Mouse (Mus musculus) common myeloid progenitor, adult 5-6 weeks (primary cell): ENCODE measurements at regions not wholly inside any gene's neighbourhood (a gene's known extent, or its start where the extent isn't known, plus 50 kb on each side); places are given as distances from the start of the nearest gene placed in this dataset.

ENCODE experiments used
- ATAC-seq: replicated peaks from 2 replicates; pipeline ENCODE4 v1.8.0; 2016; ENCODE audit warnings: low read depth, mild to moderate bottlenecking, moderate TSS enrichment, inconsistent platforms; ENCODE audit not compliant: poor library complexity, severe bottlenecking

- ATAC-seq = no peak
These were observed 441.9 kb upstream of the Gm6657 start for GRCm38 (mm10) chr12:77752181-77752580.

DNA sequence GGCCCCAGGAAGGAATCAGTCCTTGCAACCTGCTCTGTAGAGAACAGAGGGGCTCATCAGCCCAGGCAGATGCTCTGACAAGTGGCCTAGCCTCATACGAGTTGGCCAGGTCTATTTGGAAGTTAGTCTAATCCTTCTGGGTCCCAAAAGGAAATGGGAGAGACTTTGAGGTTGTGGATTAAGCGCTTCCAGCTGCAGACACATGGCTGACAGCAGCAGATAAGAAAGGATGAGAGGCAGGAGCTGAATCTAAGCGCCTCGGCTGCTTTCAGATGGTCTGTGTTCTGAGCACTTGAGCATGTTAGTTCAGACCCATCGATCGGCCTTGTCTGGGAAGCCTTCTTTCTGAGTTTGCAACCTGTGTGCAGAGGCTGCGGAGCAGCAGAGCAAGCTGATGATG lies 438.0 kb upstream of the Gm6657 start:
- no peak for ATAC-seq

- no peak for ATAC-seq
These were observed 433.1 kb upstream of the Gm6657 start for GRCm38 (mm10) chr12:77760976-77761375.

DNA sequence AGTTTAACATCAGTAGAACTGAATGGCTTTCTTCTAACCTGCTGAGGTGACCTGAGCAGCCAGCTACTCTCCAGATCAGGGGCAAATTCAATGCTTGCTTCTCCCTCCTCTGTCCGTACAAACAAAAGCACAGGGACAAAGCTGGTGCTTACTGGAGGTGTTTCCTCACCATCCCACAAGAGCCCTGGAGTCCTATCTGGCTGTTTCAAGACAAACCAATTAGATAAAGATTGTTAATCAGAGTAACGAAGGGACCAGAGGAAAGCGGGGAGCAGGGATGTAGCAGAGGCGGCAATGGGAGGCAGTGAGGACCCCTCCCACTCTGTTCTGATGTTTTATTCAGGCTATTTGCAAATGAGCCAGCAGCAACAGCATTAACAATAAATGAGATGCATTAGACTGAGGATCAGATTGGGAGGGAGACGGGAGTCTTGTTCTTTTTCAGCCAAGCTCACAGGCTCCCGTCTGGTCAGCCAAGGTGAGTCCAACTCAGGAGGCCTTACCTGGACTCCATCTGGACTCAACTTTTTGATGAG lies 418.0 kb upstream of the Gm6657 start:
- ATAC-seq = no peak

DNA sequence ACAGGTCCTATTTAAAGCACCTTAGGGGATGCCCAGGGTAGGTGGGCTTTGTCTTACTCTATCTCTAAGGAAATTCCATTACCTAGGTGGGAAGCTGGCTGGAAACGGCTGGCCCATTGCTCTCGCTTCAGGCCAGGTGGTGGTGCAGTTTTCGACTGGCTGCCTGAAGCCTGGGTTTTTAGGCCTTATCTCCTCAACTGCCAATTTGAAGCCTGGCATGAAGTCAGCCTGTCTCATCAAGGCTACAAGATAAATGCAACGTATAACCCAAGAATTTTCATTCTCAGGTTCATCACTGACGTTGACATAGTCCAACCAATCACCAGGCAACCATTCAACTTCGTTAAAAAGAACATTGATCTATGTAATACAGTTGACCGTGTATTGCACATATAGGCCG lies 417.3 kb upstream of the Gm6657 start:
- ATAC-seq = no peak

DNA sequence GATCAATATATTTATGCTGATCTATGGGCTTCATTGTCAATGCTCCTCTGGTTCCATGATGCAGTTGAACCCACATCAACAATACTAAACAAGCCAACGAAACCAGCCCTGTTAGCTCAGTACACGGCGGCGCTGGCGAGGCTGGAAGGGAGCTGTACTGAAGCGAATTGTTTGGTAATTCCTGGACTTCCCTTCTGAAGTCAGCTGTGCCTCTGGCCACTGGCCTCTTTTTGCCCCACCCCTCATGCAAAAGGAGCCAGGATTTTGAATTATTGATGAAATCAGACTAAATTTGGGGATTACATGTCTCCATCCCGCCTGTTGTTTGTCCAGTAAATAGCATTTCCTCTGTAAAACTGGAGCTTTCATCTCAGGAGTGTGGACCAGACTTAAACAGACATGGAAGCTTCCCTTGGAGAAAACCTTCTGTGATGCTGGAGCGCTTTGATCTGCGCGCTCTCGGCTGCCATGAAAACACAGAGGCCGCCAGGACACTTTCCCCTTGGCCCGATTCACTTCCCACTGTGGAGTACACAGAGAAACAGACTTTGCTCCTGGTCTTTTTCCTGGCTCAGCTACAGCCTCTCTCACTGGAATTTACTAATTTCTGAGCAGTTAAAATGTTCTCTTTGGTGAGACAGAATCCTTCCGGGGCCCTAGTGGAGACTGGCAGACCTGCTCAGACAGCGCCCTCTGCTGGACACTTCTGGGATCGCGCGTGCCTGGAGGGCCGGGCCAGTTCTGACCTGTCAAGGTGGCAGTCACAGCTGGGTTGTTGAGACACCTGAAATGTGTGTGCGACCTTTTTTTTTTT lies 412.9 kb upstream of the Gm6657 start:
- peak; percentile 92 for ATAC-seq

GRCm38 (mm10) chr12:77783909-77784308 lies 410.1 kb upstream of the Gm6657 start:
- no peak for ATAC-seq

GRCm38 (mm10) chr12:77785647-77786046 lies 408.4 kb upstream of the Gm6657 start:
- no peak for ATAC-seq

DNA sequence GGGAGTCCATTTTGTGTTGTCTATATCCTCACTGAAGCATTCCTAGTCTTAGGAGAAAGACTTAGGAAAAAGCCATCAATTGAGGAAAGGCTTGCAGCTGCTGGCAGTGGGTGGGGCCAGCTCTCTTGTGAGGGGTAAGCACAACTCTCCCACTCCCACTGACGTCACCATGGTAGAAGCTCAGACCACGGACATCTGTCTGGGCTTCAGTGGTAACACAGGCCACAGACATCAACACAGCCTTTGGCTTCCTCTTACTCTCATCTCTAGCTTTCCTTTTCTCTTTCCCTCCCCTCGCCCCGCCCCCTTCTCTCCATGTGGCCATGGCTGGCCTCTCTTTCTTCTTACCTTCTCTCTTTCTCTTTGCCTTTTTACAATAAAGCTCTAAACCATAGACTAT lies 407.4 kb upstream of the Gm6657 start:
- peak; percentile 57 for ATAC-seq

DNA sequence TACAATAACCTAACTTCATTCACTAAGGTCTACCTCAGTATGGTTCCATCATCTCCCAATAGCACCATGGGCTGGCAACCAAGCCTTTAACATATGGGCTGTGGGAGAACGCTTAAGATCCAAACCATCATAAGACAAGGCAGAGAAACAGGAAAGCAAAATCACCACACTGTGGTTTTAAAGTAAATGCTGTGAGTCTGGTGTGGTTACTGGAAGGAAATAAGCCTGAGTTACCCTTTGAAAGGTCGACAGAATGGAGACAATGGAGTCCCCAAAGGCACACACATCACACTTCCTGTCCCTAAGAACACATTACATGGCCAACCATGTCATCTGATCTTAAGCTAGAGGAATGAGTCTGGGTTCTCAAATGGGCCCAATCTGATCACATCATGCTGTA lies 405.8 kb upstream of the Gm6657 start:
- peak; percentile 72 for ATAC-seq

DNA sequence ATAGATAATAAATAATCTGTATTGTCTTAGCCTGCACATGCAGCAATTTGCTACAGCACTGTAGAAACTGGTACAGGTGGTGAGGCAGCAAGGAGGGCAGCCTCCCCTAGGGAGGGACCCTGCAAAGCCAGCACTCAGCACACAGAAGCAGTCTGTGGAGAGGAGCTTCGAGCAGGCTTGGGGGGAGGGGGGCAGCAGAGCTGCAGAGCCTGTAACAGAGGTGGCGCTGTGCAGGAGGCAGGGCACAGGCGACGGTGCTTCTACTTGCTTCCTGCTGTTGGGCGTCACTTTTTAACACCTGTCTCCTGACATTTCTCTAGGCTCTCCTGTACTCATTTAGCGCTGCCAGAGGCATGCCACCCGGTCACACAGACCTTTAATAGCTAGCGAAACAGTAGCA lies 404.6 kb upstream of the Gm6657 start:
- ATAC-seq = no peak; the same call in 1 of the 2 replicates

DNA sequence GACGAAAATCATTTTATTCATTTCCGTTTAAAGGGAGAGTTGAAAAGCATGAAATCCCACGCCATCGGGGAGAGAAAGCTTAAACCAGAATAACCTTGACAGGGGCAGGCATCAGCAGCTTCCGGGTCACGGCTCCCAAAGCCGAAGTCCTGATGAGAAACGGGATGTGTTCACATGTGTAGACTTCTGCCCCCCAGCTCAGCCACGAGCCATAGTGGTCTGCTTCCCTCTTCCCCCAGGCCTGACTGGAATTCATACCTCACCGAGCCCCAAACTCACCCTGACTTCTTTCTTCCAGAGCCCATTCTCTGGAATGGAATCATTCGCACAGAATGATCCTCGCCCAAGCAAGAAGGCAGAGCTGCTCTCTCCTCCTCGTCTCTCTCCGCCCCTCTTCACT lies 404.2 kb upstream of the Gm6657 start:
- ATAC-seq = no peak

DNA sequence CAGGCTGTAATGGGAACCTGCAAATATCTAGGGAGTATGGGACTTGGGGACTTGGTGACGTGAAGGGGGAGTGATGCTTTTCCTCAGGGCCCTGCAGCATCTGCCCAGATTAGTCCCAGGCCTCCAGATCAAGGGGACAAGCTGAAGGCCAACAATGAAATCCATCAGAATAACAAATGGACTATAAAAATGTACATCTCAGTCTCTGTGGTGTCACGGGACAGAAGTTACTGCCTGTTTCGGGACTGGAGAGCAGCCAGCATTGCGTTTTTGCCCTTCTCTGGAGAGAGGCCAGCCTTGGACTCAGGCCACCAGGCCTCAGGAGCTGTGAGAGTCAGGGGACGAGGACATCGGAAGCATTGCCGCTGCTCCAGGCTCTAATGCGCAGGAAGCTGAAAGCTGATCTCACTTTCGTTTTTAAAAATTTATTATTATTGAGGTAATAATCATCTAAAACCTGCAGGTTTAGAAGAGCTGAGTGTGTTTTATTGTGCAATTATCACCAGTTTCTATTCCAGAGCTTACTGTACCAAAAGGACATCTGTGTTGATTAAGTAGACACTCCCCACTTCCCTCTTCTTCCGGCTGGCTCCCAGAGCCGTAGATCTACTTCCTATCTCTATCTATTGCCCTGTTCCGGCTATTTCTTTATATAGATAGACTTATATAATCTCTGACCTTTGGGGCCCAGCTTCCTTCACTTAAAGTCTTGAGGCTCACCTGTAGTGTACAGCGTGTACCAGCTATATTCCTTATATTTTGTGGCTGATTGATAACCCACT lies 403.0 kb upstream of the Gm6657 start:
- 0 out of 2 replicates have a peak, but pooled peaks have one; percentile 19 for ATAC-seq

DNA sequence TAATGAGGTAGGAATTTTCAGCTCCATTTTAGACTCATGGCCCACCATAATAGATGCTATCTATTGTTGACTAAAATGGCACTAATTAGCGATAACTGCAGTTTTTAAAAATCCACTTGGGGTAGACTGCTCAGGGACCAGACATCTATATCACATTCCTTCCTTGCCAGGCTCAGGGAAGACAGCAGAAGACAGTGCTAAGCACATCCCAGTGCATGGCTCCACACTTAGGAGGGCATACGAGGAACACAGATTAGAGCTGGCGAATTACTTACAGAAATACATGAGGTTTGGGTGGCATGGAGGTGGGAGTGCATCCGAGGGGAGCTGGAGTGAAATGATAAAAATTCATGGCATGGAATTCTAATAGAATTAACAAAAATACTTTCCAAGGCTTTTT lies 395.5 kb upstream of the Gm6657 start:
- no peak for ATAC-seq

GRCm38 (mm10) chr12:77799134-77799770 lies 394.8 kb upstream of the Gm6657 start:
- ATAC-seq = no peak

DNA sequence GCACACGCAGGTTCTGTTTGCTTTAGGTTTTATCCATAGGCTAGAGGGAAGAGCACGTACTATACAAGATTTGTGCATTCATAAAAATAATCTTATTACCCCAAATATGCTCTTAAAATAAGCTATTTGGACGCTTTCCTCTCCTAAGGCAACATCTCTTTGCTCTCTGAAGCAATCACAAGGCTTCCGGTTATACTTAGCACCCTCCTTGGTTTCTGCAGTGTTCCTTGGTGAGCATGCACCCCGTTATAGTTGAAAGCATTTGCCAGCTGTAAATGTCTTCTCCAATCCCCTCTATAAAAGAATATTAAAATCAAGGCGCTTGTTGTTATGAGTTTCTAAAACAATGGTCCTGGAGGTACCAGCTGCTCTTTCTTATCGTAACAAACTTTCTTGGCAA lies 386.4 kb upstream of the Gm6657 start:
- no peak for ATAC-seq

GRCm38 (mm10) chr12:77811276-77811675 lies 382.8 kb upstream of the Gm6657 start:
- ATAC-seq = peak; percentile 77; the same call in 1 of the 2 replicates

DNA sequence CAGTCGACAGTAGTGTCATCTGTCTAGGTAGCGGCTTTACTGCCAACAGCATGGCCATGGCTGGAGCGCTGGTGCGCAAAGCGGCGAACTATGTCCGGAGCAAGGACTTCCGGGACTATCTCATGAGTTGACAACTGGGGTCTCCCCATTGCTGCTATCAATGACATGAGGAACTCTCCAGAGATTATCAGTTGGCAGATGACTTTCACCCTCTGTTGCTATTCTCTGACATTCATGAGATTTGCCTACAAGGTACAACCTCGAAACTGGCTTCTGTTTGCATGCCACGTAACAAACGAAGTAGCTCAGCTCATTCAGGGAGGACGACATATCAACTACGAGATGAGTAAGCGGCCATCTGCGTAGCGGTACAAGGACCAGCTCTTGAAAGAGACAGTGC lies 374.6 kb upstream of the Gm6657 start:
- no peak for ATAC-seq

DNA sequence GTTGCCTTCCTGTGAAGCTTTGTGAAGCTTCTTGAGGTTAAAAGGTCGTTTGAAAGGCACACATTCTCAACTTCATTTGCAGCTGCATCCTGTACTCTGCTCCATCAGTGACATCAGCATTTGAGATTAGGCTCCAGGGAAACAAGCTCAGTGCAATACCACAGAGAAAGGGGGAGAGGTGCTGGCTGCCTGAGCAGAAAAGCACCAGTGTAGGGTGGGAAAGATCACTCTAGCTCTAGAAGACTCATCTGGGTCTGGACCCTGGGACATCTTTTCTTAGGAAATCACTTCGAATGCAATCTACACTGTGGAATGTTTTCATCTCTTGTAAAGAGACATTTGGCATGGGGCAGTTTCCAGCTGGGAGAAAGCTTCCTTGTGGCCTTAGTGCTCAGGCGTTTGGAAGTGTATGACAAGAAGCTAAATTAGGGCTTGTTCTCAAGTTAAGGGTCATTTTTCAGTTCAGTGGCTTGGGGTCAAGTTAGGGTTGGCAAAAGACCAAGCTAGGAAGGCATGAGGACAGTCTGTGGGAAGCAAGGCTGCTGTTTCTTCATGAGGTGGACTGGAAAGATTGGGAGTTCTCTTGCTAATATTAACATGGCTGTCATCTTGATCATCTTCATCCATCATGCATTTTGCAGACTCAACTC lies 370.5 kb upstream of the Gm6657 start:
- ATAC-seq = no peak
